Mouse (Mus musculus) liver, embryonic 14.5 days (tissue): ENCODE measurements around the gene Slc25a13. TPM values are rescaled to one million over a fixed set of nuclear protein-coding genes. Genes with fewer than 3 reads are reported as not detected.

Experiments used
- ATAC-seq: fragments of 200-750 bp; cut with Nextera tagmentation; 2 replicates; pipeline ENCODE4 v1.8.0; 2017; ENCODE audit warnings: moderate number of reproducible peaks, mild to moderate bottlenecking, moderate library complexity; ENCODE audit not compliant: insufficient read depth
- DNase-seq, 3 experiments: peaks; one replicate each; pipeline ENCODE4 v3.0.0-alpha.2; 2012 to 2013; ENCODE audit warnings: low read depth in 3 of 3, low spot score in 3 of 3
- H3K27ac ChIP-seq: fragments of 300-500 bp; sonication (generic); 2 replicates; pipeline ENCODE4 v1.5.1; 2014; ENCODE audit warnings: moderate library complexity, mild to moderate bottlenecking, control low read depth, inconsistent platforms
- H3K27me3 ChIP-seq: fragments of 300-500 bp; sonication (generic); 2 replicates; pipeline ENCODE4 v1.6.1; 2014; ENCODE audit warnings: mild to moderate bottlenecking, low read length, moderate library complexity; ENCODE audit not compliant: control insufficient read depth, insufficient read depth
- H3K36me3 ChIP-seq: fragments of 300-500 bp; sonication (generic); replicated peaks from 2 replicates; pipeline ENCODE4 v1.6.1; 2014; ENCODE audit warnings: low read depth; ENCODE audit not compliant: control insufficient read depth, insufficient read depth
- H3K4me1 ChIP-seq, 2 experiments: fragments of 200-500 bp in 1 of 2; fragments of 300-500 bp in 1 of 2; sonication (generic) in 1 of 2; replicated peaks; 2 replicates each; pipeline ENCODE4 v1.6.1; 2012 to 2014; ENCODE audit warnings: antibody characterized with exemption in 1 of 2, inconsistent platforms in 1 of 2, low read length in 1 of 2; ENCODE audit not compliant: control insufficient read depth in 2 of 2, insufficient read depth in 2 of 2
- H3K4me2 ChIP-seq: fragments of 300-500 bp; sonication (generic); 2 replicates; pipeline ENCODE4 v1.6.1; 2014; ENCODE audit warnings: low read depth, mild to moderate bottlenecking, control low read depth, moderate library complexity
- H3K4me3 ChIP-seq, 2 experiments: fragments of 200-500 bp in 1 of 2; fragments of 300-500 bp in 1 of 2; sonication (generic) in 1 of 2; 2 replicates each; pipeline ENCODE4 v1.5.1; 2012 to 2014; ENCODE audit warnings: low read depth in 2 of 2, low read length in 2 of 2, mild to moderate bottlenecking in 2 of 2, control low read depth in 1 of 2, inconsistent platforms in 1 of 2, moderate library complexity in 1 of 2; ENCODE audit not compliant: insufficient read depth in 1 of 2
- H3K9ac ChIP-seq: fragments of 300-500 bp; sonication (generic); replicated peaks from 2 replicates; pipeline ENCODE4 v1.6.1; 2014; ENCODE audit warnings: mild to moderate bottlenecking, control low read depth, moderate library complexity
- H3K9me3 ChIP-seq: fragments of 300-500 bp; sonication (generic); 2 replicates; pipeline ENCODE4 v1.6.1; 2016; ENCODE audit warnings: low read length, mixed read lengths; ENCODE audit not compliant: control insufficient read depth
- CTCF ChIP-seq: IDR thresholded peaks from 2 replicates; pipeline ENCODE4 v1.5.1; 2016; ENCODE audit warnings: antibody characterized with exemption, low read depth, control low read depth
- EP300 ChIP-seq: IDR thresholded peaks from 2 replicates; pipeline ENCODE4 v1.6.1; 2016; ENCODE audit warnings: antibody characterized with exemption, low read depth
- WGBS: fragments of 180-500 bp; shearing (Covaris S2); extraction: QIAGEN DNeasy Blood & Tissue Kit; methylation state at CpG from one replicate; pipeline ENCODE4 v1.1.7; 2014; ENCODE audit not compliant: insufficient replicate concordance; 5-methylcytosine and 5-hydroxymethylcytosine counted together
- polyA plus RNA-seq, 2 experiments: library from polyadenylated mRNA; depleted of rRNA in 1 of 2; stranded (reverse) in 1 of 2; unstranded in 1 of 2; fragments of >200 nt; fragmentation: Nextera tagmentation in 1 of 2; extraction: Ambion mirVana in 1 of 2; gene quantifications; 2 replicates each; pipeline versions ENCODE4 v1.2.1 to v1.2.3; 2012 to 2014

Gene Slc25a13
- polyA plus RNA-seq, 2 experiments, result 11.6 to 26.0 TPM

DNA sequence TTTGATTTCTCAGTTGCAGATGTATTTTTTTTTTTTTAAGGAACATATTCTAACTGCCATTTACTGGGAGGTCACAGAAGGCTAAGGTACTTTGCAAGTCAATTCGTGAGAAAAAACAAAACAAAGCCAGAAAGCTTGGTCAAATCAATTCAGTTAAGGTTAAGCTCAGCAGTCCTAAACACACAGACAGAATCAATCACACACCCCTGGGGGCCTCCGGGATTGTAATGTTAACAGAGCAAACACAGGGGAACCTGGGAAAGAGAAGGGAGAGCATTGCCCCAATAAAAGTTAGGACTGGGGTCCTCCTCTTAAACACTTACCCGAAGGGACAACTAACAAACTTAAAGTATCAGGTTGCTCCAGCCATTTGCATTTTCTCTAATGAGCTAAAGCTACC, 147.0 kb downstream of the Slc25a13 start:
- H3K27ac ChIP-seq, result no peak overlapping the region
- H3K27me3 ChIP-seq, result no peaks in the 10 kb centered on the region
- H3K36me3 ChIP-seq, result no peaks in the 10 kb centered on the region
- no peak overlapping the region for H3K4me3 ChIP-seq
- H3K9ac ChIP-seq, result no peak overlapping the region
- DNase-seq (no peak), ATAC-seq (no peak)
- no peak for TF ChIP-seq EP300
- no peak for TF ChIP-seq CTCF
- H3K4me2 ChIP-seq, result no peak overlapping the region
- WGBS, result 43% methylated on average over 3 of the region's 3 CpGs
- no peaks in the 10 kb centered on the region for H3K9me3 ChIP-seq
- H3K4me1 ChIP-seq, result peaks cover 0 to 2% of the 10 kb centered on the region in 2 experiments; a peak in 1 of 4 replicates

DNA sequence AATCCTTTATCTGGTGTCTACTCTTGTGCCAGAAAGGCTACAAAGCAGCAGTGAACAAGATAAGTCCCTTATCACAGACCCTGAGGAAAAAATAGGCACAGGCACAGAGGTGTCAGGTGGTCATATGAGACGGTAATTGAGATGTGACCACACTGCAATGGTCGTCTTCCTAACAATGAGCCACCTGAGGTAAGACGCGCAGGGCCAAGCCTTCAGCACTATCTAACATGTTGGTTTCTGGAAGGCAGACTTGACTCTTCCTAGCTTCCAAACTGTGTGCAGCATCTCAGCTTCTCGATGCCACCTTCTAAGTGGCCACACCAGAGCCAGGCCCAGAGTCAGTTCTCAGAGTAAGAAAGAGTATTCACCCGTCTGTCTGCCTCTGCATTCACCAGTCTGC, 149.8 kb downstream of the Slc25a13 start:
- no peak for TF ChIP-seq EP300
- no peak for TF ChIP-seq CTCF
- Histone ChIP-seq H3K4me3 (no peak overlapping the region), H3K27me3 (no peaks in the 10 kb centered on the region), H3K4me2 (no peak overlapping the region), H3K27ac (no peak overlapping the region), H3K9me3 (no peaks in the 10 kb centered on the region), H3K9ac (no peak overlapping the region), H3K36me3 (no peaks in the 10 kb centered on the region), H3K4me1 (peaks cover 0 to 2% of the 10 kb centered on the region in 2 experiments; a peak in 1 of 4 replicates)
- 46% methylated on average over 6 of the region's 6 CpGs for whole genome bisulfite sequencing
- no peak for ATAC-seq
- no peak for DNase-seq

DNA sequence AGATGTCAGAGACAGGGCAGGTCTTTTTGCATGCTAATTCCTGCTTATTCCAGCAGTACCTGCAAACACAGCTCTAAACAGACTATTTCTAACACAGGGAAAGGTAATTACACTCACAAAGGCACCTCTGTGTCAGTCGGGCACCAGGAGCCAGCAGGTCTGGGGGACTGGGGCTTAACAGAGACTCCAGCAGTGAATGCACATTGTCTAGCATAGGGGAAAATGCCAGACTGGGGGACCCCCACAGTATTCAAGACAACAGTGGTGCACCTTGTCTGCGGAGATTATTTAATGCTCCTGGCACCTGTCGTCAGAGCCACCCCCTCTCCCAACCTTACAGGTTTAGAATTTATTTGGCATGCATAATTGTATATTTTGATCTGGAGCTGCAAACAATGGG, 158.4 kb downstream of the Slc25a13 start:
- Histone ChIP-seq H3K36me3 (no peaks in the 10 kb centered on the region), H3K27ac (no peak overlapping the region), H3K9me3 (no peaks in the 10 kb centered on the region), H3K9ac (no peak overlapping the region), H3K4me1 (no peaks in the 10 kb centered on the region), H3K4me2 (no peak overlapping the region), H3K27me3 (no peaks in the 10 kb centered on the region), H3K4me3 (no peak overlapping the region)
- ATAC-seq (no peak), DNase-seq (no peak)
- 71% methylated on average over 3 of the region's 3 CpGs for WGBS
- TF ChIP-seq CTCF (no peak), EP300 (no peak)

DNA sequence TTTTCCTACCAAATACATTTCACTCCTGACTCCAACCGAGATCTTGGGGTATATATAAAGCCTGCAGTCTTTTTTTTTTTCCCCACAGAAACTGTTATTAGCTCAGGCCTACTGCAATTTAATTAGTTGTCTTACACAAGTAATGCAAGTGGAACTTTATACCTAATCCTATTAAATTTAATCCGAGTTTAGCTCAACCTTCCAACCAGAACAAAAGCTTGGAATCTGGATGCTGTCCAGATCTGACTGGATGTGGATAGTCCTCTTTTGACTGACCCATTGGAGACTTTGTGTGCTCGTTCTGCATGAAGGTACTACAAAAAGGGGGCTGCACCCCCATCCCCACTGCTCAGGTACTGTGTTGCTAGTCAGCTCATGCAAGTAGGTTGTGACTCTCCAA, 163.0 kb downstream of the Slc25a13 start:
- no peak for ATAC-seq
- H3K9ac ChIP-seq, result no peak overlapping the region
- DNase-seq, result no peak
- no peak overlapping the region for H3K27ac ChIP-seq
- no peaks in the 10 kb centered on the region for H3K9me3 ChIP-seq
- TF ChIP-seq CTCF (no peak), EP300 (no peak)
- H3K4me1 ChIP-seq, result no peaks in the 10 kb centered on the region
- H3K36me3 ChIP-seq, result no peaks in the 10 kb centered on the region
- 63% methylated on average over 3 of the region's 3 CpGs for WGBS
- H3K4me2 ChIP-seq, result no peak overlapping the region
- H3K27me3 ChIP-seq, result no peaks in the 10 kb centered on the region
- no peak overlapping the region for H3K4me3 ChIP-seq

DNA sequence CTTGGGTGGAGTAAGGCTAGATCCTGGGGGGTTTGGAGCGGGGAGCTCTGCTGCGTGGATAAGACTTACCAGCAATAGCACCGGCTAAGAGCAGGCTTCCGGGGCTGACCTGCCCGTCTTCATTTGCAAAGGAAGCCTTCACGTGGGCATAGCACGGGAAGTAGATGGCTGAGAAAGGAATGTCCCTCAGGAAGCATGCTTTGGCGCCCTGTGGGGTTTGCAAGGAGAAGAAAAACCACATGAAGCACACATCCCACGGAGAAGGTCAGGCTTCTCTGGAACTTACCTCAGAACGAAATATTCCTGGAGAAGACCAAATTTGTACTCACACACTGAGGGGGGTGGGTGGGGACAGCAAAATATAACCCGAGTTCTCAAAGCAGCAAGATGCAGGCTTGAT, 164.3 kb downstream of the Slc25a13 start:
- DNase-seq (no peak), ATAC-seq (no peak)
- TF ChIP-seq CTCF (no peak), EP300 (no peak)
- no peaks in the 10 kb centered on the region for H3K4me1 ChIP-seq
- no peaks in the 10 kb centered on the region for H3K9me3 ChIP-seq
- no peak overlapping the region for H3K4me3 ChIP-seq
- H3K27me3 ChIP-seq, result no peaks in the 10 kb centered on the region
- no peak overlapping the region for H3K9ac ChIP-seq
- no peak overlapping the region for H3K27ac ChIP-seq
- 42% methylated on average over 11 of the region's 11 CpGs for WGBS
- no peaks in the 10 kb centered on the region for H3K36me3 ChIP-seq
- H3K4me2 ChIP-seq, result no peak overlapping the region
